Mouse (Mus musculus): Measurements from ENCODE around the gene Ccdc40. TPM values are rescaled to one million over a fixed set of nuclear protein-coding genes. Genes with fewer than 3 reads are reported as not detected.

Gene Ccdc40
- polyA plus RNA-seq, 1 experiment from 2014 or later = 6.1 TPM

DNA sequence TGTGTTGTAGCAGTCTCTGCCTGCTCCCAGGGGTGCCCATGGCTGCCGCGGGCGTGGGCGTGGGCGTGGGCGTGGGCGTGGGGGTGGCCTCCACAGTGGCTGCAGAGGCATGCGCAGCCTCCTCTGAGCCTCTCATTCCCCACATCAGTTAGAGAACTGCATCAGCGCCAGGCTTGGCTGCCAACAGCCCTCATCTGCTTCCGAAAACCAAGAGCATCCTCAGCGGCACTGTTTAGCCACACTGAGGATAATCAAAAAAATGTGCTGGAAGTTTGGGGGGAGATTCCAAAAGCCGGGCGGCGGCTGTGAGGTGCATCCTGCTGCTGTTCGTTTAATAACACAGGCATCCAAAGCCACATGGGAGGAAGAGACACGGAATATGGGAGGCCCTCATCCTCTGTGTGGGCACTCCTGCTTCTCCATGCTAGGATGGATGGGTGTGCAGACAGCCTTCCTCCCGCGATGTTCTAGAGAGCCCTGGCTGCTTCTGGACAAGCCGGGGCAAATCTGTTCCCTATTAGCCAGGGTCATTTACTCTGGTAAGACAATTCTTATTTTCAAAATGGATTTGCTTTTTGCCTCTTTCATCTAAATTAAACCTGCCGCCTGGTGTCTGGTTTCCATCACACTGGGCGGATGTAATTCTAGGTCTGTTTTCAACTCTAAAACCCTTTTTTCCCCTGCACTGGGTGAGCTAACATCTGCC, 16.6 kb upstream of the Ccdc40 start:
- no peak overlapping the region for H3K9ac ChIP-seq (replicated peaks; ENCODE audit: low read depth)
- peaks cover 13% of the 10 kb centered on the region for H3K36me3 ChIP-seq (ENCODE audit: insufficient read depth, low read length)
- H3K9me3 ChIP-seq (ENCODE audit: low read length) = no peaks in the 10 kb centered on the region
- H3K27me3 ChIP-seq (replicated peaks; ENCODE audit: insufficient read depth, low read length) = no peaks in the 10 kb centered on the region
- TF ChIP-seq CTCF (IDR thresholded peaks at IDR 0.05) (no peak), EP300 (IDR thresholded peaks at IDR 0.05) (no peak)
- peaks cover 28% of the 10 kb centered on the region for H3K4me1 ChIP-seq (ENCODE audit: insufficient read depth, low read depth, low read length)
- 91% methylated on average over 21 of the region's 21 CpGs for WGBS
- DNase-seq (ENCODE audit: low spot score) (no peak), ATAC-seq (no peak)
- H3K27ac ChIP-seq (ENCODE audit: low read length) = no peak overlapping the region
- H3K4me2 ChIP-seq (replicated peaks; ENCODE audit: low read depth, low read length) = no peak overlapping the region
- H3K4me3 ChIP-seq (ENCODE audit: low read depth, low read length) = no peak overlapping the region

DNA sequence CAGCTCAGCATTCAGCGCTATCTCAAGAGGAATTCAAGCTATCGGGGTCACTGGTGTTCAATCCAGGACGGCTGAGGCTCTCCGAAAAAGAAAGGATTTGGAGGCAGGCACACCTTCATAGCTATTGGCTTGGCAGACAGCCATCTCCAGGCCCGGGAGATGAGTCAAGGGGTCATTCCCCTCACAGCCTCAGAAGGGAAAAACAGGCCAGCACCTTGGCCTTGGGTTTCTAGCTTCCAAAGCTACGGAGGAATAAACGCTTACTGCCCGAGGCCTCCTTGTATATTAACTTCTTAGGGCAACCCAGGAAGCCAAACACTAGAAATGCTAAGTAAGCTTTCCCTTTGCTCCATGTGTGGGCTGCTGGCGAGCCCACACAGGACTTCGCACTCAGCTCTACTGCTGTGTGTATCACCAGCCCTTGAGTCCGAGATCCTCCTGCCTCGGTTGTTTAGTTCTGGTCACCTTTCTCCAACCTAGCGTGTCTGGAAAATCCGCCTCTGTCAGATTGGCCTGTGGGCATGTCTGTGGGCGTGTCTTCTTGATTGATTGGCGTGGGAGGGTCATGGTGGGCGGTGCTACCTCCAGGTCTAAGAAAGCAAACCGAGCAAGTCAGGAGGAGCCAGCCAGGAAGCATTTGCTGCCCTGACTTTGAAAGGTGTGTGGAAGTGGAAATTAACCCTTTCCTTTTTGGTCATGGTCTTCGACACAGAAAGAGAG, 15.0 kb upstream of the Ccdc40 start:
- H3K4me1 ChIP-seq (ENCODE audit: insufficient read depth, low read depth, low read length) = peaks cover 28% of the 10 kb centered on the region
- no peak for ATAC-seq
- peaks cover 6% of the 10 kb centered on the region; the same call in 1 of the 2 replicates for H3K36me3 ChIP-seq (ENCODE audit: insufficient read depth, low read length)
- no peak overlapping the region for H3K4me3 ChIP-seq (ENCODE audit: low read depth, low read length)
- no peaks in the 10 kb centered on the region for H3K9me3 ChIP-seq (ENCODE audit: low read length)
- no peak for DNase-seq (ENCODE audit: low spot score)
- no peak overlapping the region for H3K9ac ChIP-seq (replicated peaks; ENCODE audit: low read depth)
- TF ChIP-seq EP300 (IDR thresholded peaks at IDR 0.05) (no peak), CTCF (IDR thresholded peaks at IDR 0.05) (no peak)
- no peaks in the 10 kb centered on the region for H3K27me3 ChIP-seq (replicated peaks; ENCODE audit: insufficient read depth, low read length)
- H3K27ac ChIP-seq (ENCODE audit: low read length) = no peak overlapping the region
- H3K4me2 ChIP-seq (replicated peaks; ENCODE audit: low read depth, low read length) = no peak overlapping the region
- 61% methylated on average over 19 of the region's 19 CpGs for WGBS

DNA sequence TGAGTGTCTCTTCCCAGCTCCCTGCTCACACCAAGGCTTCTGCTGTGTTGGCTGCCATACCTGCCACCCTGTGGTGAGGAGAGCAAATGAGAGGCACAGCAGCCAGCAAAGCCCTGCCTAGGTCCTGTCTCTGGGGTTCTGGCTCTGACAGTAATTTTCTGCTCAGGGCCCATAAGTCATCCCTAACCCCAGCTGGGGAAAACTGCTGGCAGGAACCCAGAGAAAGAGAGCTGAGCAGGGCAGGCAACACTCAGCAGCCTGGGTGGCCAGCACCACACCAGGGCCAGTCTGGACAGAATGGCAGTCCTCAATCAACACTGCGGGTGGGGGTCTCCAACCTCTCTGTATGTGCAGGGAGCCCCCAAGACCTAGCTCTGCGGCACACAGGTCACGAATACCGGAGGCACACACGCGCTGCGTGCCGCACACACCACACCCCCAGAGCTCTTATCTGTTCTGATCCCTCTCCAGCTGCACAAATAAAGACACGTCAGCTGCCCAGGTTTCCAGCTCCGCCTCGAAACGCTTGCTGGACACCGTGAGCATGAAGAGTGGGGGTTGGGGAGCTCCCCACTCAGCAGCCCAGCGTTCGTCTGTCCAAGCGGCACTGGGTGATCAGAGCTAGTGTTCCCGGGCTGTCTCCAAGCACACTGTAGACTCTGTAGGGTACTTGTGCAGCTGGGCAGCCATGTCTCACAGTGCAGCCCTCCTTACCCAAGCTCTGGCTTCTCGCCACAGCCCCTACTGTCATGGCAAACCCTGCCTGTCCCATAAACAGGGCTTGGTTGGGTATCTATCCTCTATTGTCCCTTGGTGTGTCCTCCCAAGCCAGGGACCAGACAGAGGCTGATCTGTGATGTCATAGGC, 13.1 kb upstream of the Ccdc40 start:
- Histone ChIP-seq H3K27me3 (replicated peaks; ENCODE audit: insufficient read depth, low read length) (no peaks in the 10 kb centered on the region), H3K9me3 (ENCODE audit: low read length) (no peaks in the 10 kb centered on the region), H3K27ac (ENCODE audit: low read length) (peak overlapping the region; percentile 93), H3K4me3 (ENCODE audit: low read depth, low read length) (peak overlapping the region; percentile 8; the same call in 1 of the 2 replicates), H3K4me1 (ENCODE audit: insufficient read depth, low read depth, low read length) (peaks cover 34% of the 10 kb centered on the region), H3K4me2 (replicated peaks; ENCODE audit: low read depth, low read length) (peak overlapping the region; percentile 58), H3K9ac (replicated peaks; ENCODE audit: low read depth) (peak overlapping the region; percentile 20; the same call in 1 of the 2 replicates), H3K36me3 (ENCODE audit: insufficient read depth, low read length) (no peaks in the 10 kb centered on the region)
- WGBS = 1% methylated on average over 18 of the region's 18 CpGs
- TF ChIP-seq EP300 (IDR thresholded peaks at IDR 0.05) (0 out of 2 replicates have a peak, but pooled peaks have one; percentile 26), CTCF (IDR thresholded peaks at IDR 0.05) (peak; percentile 59)
- DNase-seq (ENCODE audit: low spot score) (peak; percentile 96), ATAC-seq (peak; percentile 90)

DNA sequence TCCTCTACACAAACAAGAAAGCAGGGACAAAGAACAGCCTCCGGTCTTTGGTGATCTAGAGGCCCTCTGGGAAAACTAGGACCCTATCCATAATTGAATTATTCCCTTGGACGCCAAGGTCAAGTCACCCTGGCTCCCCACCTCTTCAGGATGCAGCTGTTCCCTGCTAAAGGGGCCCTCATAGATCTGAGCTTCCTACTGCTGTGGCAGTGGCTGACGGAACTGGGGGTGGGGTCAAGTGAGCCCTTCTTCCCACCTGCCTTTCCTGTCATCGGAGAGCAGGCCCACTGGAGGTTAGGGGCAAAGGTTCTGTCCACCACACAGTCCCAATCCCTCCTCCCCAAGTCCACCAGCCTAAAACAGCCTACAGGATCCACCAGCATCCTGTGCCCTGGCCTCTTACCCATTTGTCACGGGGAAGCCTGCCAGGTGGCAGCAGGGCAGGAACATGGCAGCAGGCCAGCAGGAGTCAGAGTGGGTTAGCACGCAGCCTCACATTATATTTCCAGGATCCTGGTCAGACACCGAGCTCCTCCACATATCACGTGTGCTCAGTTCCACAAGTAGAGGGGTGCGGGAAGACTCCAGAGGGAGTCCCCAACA, 12.4 kb upstream of the Ccdc40 start:
- WGBS = 25% methylated on average over 9 of the region's 9 CpGs
- TF ChIP-seq CTCF (IDR thresholded peaks at IDR 0.05) = no peak
- TF ChIP-seq EP300 (IDR thresholded peaks at IDR 0.05) = no peak
- ATAC-seq = peak; percentile 27

DNA sequence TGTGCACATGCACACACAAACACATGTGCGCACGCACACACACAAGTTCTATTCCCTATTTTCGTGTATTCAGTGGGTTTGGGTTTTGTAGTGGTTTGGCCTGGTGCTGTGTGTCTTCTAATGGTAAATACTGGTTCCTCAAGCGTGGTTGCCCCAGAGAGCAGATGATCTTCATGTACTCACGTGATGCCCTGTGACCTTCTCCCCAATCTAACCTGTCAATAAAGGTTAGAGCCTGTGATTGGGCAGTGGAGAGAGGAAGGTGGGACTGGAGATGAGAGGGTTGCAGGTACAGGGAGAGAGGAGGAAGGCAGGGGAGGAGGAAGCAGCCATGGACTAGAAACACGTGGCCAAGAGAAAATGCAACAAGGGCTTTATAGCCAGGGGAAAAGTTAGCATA, 10.5 kb upstream of the Ccdc40 start:
- WGBS = 91% methylated on average over 6 of the region's 6 CpGs
- H3K4me1 ChIP-seq (ENCODE audit: insufficient read depth, low read depth, low read length) = peaks cover 35% of the 10 kb centered on the region
- H3K27me3 ChIP-seq (replicated peaks; ENCODE audit: insufficient read depth, low read length) = no peaks in the 10 kb centered on the region
- no peaks in the 10 kb centered on the region for H3K9me3 ChIP-seq (ENCODE audit: low read length)
- H3K9ac ChIP-seq (replicated peaks; ENCODE audit: low read depth) = no peak overlapping the region
- no peak for TF ChIP-seq EP300 (IDR thresholded peaks at IDR 0.05)
- no peak for TF ChIP-seq CTCF (IDR thresholded peaks at IDR 0.05)
- no peak for DNase-seq (ENCODE audit: low spot score)
- H3K4me2 ChIP-seq (replicated peaks; ENCODE audit: low read depth, low read length) = no peak overlapping the region
- H3K36me3 ChIP-seq (ENCODE audit: insufficient read depth, low read length) = no peaks in the 10 kb centered on the region
- H3K4me3 ChIP-seq (ENCODE audit: low read depth, low read length) = no peak overlapping the region
- no peak overlapping the region for H3K27ac ChIP-seq (ENCODE audit: low read length)
- ATAC-seq = no peak

More for the DNA sequence above, 12.4 kb upstream of the Ccdc40 start:
- H3K27me3 ChIP-seq (replicated peaks; ENCODE audit: insufficient read depth, low read length) = no peaks in the 10 kb centered on the region
- H3K4me2 ChIP-seq (replicated peaks; ENCODE audit: low read depth, low read length) = peak overlapping the region; percentile 58
- DNase-seq (ENCODE audit: low spot score) = peak; percentile 69
- H3K4me3 ChIP-seq (ENCODE audit: low read depth, low read length) = no peak overlapping the region
- H3K4me1 ChIP-seq (ENCODE audit: insufficient read depth, low read depth, low read length) = peaks cover 33% of the 10 kb centered on the region
- H3K9me3 ChIP-seq (ENCODE audit: low read length) = no peaks in the 10 kb centered on the region
- no peaks in the 10 kb centered on the region for H3K36me3 ChIP-seq (ENCODE audit: insufficient read depth, low read length)
- H3K9ac ChIP-seq (replicated peaks; ENCODE audit: low read depth) = no peak overlapping the region; the same call in 1 of the 2 replicates
- peak overlapping the region; percentile 93 for H3K27ac ChIP-seq (ENCODE audit: low read length)
